Comparison of ENCODE assay signal across 31 mouse cellular contexts in the genomic region with DNA sequence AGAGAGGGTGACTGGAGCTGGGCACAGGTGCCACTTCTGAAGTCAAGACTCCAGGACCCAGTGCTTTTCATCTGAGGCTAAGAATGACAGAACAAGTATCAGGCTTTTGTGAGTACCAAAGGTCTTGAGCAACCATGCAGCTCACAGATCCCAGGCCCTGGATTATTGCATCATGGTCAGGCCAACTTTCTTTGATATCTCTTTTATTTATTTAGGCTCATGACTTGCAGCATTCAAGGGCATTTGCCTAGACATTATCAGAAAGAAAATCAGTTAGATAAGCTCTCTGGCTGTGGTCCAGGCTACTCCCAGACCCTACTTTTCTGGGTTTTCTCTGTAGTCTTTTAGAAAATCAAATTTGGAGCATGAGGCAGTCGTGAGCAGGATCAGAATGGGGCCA. TPM values are rescaled to one million over a fixed set of nuclear protein-coding genes. Genes with fewer than 3 reads are reported as not detected.
A peak's percentile ranks its signal among the peaks of the same experiment; 100 is the strongest.
DNase-seq lines count a peak whose midpoint lies in the region; ATAC-seq and TF ChIP-seq lines count a peak whose summit lies in the region.
"Had no signal": no experiment of that assay in that cellular context is flagged by ENCODE, and none has a peak within 500 bp of the region (broad histone marks: within the 10 kb centered on the region; RNA-seq: fewer than 3 reads in every experiment).

No protein-coding gene starts in this region.

- intact Hi-C loops in left cerebral cortex, adult 2 months (cut with DNase I) = no loop called here

- no peak overlapping the region for H3K9ac ChIP-seq in kidney, embryonic 16.5 days (replicated peaks; ENCODE audit: low read length)
- H3K9ac ChIP-seq in lung, embryonic 15.5 days = no peak overlapping the region
- H3K9ac ChIP-seq: embryonic facial prominence, embryonic 13.5 days; forebrain, embryonic 12.5 days; hindbrain, embryonic 14.5 days; neural tube, embryonic 13.5 days had no signal

- H3K4me3 ChIP-seq in kidney, adult 2 months (ENCODE audit: insufficient read depth, low read depth, low read length) = no peak overlapping the region
- H3K4me3 ChIP-seq in kidney, embryonic 16.5 days (ENCODE audit: low read length) = no peak overlapping the region
- H3K4me3 ChIP-seq in lung, embryonic 15.5 days = no peak overlapping the region
- no peak overlapping the region for H3K4me3 ChIP-seq in lung, adult 2 months (replicated peaks; ENCODE audit: extremely low read depth, low read depth, low read length)
- H3K4me3 ChIP-seq in left cerebral cortex, adult 2 months = no peak overlapping the region
- H3K4me3 ChIP-seq: embryonic facial prominence, embryonic 13.5 days; erythroblast, embryonic 14.5 days; forebrain, embryonic 12.5 days; myocyte; neural tube, embryonic 13.5 days had no signal

- no peak overlapping the region for H3K27ac ChIP-seq in kidney, adult 2 months (ENCODE audit: insufficient read depth, low read depth, low read length)
- H3K27ac ChIP-seq in kidney, embryonic 16.5 days (ENCODE audit: low read length) = no peak overlapping the region
- H3K27ac ChIP-seq in lung, embryonic 15.5 days = 0 out of 2 replicates have a peak overlapping the region, but pooled peaks have one; percentile 39
- no peak overlapping the region for H3K27ac ChIP-seq in left cerebral cortex, adult 2 months
- H3K27ac ChIP-seq: embryonic facial prominence, embryonic 13.5 days; forebrain, embryonic 12.5 days; hindbrain, embryonic 14.5 days; macrophage; neural tube, embryonic 13.5 days; stomach, postnatal 0 days had no signal

- WGBS in kidney, adult 2 months = 41% methylated on average over 1 of the region's 1 CpGs
- 45% methylated on average over 1 of the region's 1 CpGs for WGBS in kidney, embryonic 16.5 days
- WGBS in lung, embryonic 15.5 days = 32% methylated on average over 1 of the region's 1 CpGs
- WGBS in lung, adult 2 months = 43% methylated on average over 1 of the region's 1 CpGs

- no peaks in the 10 kb centered on the region for H3K27me3 ChIP-seq in kidney, adult 2 months (replicated peaks; ENCODE audit: control insufficient read depth, insufficient read depth, low read length)
- H3K27me3 ChIP-seq in kidney, embryonic 16.5 days (ENCODE audit: insufficient read depth, low read length) = no peaks in the 10 kb centered on the region
- no peaks in the 10 kb centered on the region for H3K27me3 ChIP-seq in lung, embryonic 15.5 days
- H3K27me3 ChIP-seq: CH12.LX; embryonic facial prominence, embryonic 13.5 days; forebrain, embryonic 12.5 days; neural tube, embryonic 13.5 days had no signal

- H3K4me2 ChIP-seq in kidney, embryonic 16.5 days (replicated peaks; ENCODE audit: low read depth, low read length) = no peak overlapping the region
- no peak overlapping the region for H3K4me2 ChIP-seq in lung, embryonic 15.5 days
- H3K4me2 ChIP-seq: embryonic facial prominence, embryonic 13.5 days; forebrain, embryonic 12.5 days; hindbrain, embryonic 14.5 days; neural tube, embryonic 13.5 days had no signal

- peaks cover 27% of the 10 kb centered on the region for H3K4me1 ChIP-seq in kidney, adult 2 months (ENCODE audit: control insufficient read depth, insufficient read depth, low read length)
- H3K4me1 ChIP-seq in kidney, embryonic 16.5 days (ENCODE audit: insufficient read depth, low read length) = peaks cover 18% of the 10 kb centered on the region; the same call in 1 of the 2 replicates
- H3K4me1 ChIP-seq in lung, embryonic 15.5 days = peaks cover 11% of the 10 kb centered on the region
- peaks cover 7% of the 10 kb centered on the region for H3K4me1 ChIP-seq in lung, adult 2 months (ENCODE audit: control insufficient read depth, insufficient read depth, low read length)
- H3K4me1 ChIP-seq: embryonic facial prominence, embryonic 13.5 days had no signal

- H3K9me3 ChIP-seq in kidney, embryonic 16.5 days (ENCODE audit: low read length) = no peaks in the 10 kb centered on the region
- H3K9me3 ChIP-seq in lung, embryonic 15.5 days = no peaks in the 10 kb centered on the region
- H3K9me3 ChIP-seq: embryonic facial prominence, embryonic 13.5 days; forebrain, embryonic 12.5 days; G1E; neural tube, embryonic 13.5 days had no signal

- peak; percentile 38 for DNase-seq in kidney, adult 2 months
- DNase-seq in lung, adult 2 months = no peak
- DNase-seq in 416B (ENCODE audit: low read depth) = peak; percentile 46
- DNase-seq in adrenal gland, adult 8-10 months = peak; percentile 65
- no peak for DNase-seq in embryo, embryonic 10.5 days (ENCODE audit: low spot score)
- DNase-seq in left cerebral cortex, adult 2 months (ENCODE audit: extremely low spot score in 1 of 2, low spot score in 2 of 2) = no peak
- DNase-seq: B cell, adult 2 months; cerebellum, adult 2 months; cerebellum, postnatal 25 days; embryo, embryonic 11 days; gastrocnemius, postnatal 25 days; heart, postnatal 4 days; kidney, adult 8-10 months; thymus, adult 2 months had no signal

- ATAC-seq in kidney, embryonic 16.5 days (ENCODE audit: low FRiP score, low TSS enrichment) = no peak
- no peak for ATAC-seq in lung, embryonic 15.5 days (ENCODE audit: borderline replicate concordance, extremely low read depth, low FRiP score, low TSS enrichment)
- ATAC-seq: inflammation-experienced regulatory T-cells, adult 6 months; midbrain, embryonic 16.5 days had no signal

- no peak for TF ChIP-seq CTCF in kidney, adult 2 months (conservative IDR thresholded peaks at IDR 0.05; ENCODE audit: insufficient read depth, insufficient read length, low read depth, low read length)
- no peak for TF ChIP-seq CTCF in lung, adult 2 months (IDR thresholded peaks at IDR 0.05; ENCODE audit: insufficient read depth, low read length)
- TF ChIP-seq CTCF in left cerebral cortex, adult 2 months (IDR thresholded peaks at IDR 0.05) = no peak

- no peak for TF ChIP-seq POLR2A in kidney, adult 2 months (IDR thresholded peaks at IDR 0.05; ENCODE audit: low read depth, low read length)
- TF ChIP-seq POLR2A in lung, adult 2 months (IDR thresholded peaks at IDR 0.05; ENCODE audit: borderline replicate concordance, extremely low read depth, low read depth, low read length) = no peak

- no peaks in the 10 kb centered on the region for H3K36me3 ChIP-seq in kidney, adult 2 months (ENCODE audit: control insufficient read depth, insufficient read depth, low read length)
- no peaks in the 10 kb centered on the region for H3K36me3 ChIP-seq in kidney, embryonic 16.5 days (ENCODE audit: insufficient read depth, low read length)
- no peaks in the 10 kb centered on the region for H3K36me3 ChIP-seq in lung, embryonic 15.5 days
- H3K36me3 ChIP-seq: embryonic facial prominence, embryonic 13.5 days; forebrain, embryonic 12.5 days; G1E; neural tube, embryonic 13.5 days had no signal

RNA-seq across cellular contexts. Expression of a gene that starts 4.7 kb away (rescaled TPM):
- 56.6 and 60.7 TPM in 2 replicates for polyA plus RNA-seq in kidney, adult 2 months (2012; rRNA removed)
- polyA plus RNA-seq in kidney, embryonic 16.5 days (2015; fragmentation: Nextera tagmentation; extraction: Ambion mirVana) = 20.1 and 20.6 TPM in 2 replicates
- 28.7 and 29.2 TPM in 2 replicates for polyA plus RNA-seq in lung, embryonic 15.5 days (2015; fragmentation: Nextera tagmentation; extraction: Ambion mirVana)
- polyA plus RNA-seq in lung, adult 2 months (2012; rRNA removed) = 59.0 and 70.8 TPM in 2 replicates
- total RNA-seq in adrenal gland, adult 8-10 months (2022) = 100 to 1,000 TPM in 3 of 4 experiments, 10 to 100 TPM in 1; 77.4 to 450 (median 220) TPM
- 10 to 100 TPM; 35.9 to 36.6 TPM for total RNA-seq in left cerebral cortex, adult 2 months (2021)

RNA-seq across cellular contexts. Expression of a gene that starts 48.8 kb away (rescaled TPM):
- 0.04 and 0.09 TPM in 2 replicates for polyA plus RNA-seq in kidney, adult 2 months (2012; rRNA removed)
- not detected in 2 replicates for polyA plus RNA-seq in kidney, embryonic 16.5 days (2015; fragmentation: Nextera tagmentation; extraction: Ambion mirVana)
- polyA plus RNA-seq in lung, embryonic 15.5 days (2015; fragmentation: Nextera tagmentation; extraction: Ambion mirVana) = 0.15 TPM in 1 of 2 replicates, not detected in the other
- polyA plus RNA-seq in lung, adult 2 months (2012; rRNA removed) = 0.09 and 0.32 TPM in 2 replicates
- total RNA-seq in adrenal gland, adult 8-10 months (2022) = under 1 TPM in 2 of 4 experiments, not detected in 2; 0.55 to 0.66 TPM
- total RNA-seq in left cerebral cortex, adult 2 months (2021) = not detected
- total RNA-seq: CH12.LX; left cerebral cortex, postnatal 25 days had no signal
- polyA plus RNA-seq: embryonic facial prominence, embryonic 13.5 days; erythroblast, embryonic 14.5 days; G1E; heart, embryonic 14.5 days; inflammation-experienced regulatory T-cells, adult 6 months; limb, embryonic 14.5 days; macrophage; myocyte had no signal

Comparison
In these comparisons a context has a peak if more than half of its experiments do, and no peak if none do; other contexts are left out.
1. DNase-seq: peak in kidney, adult 2 months (single experiment), 416B (single experiment) and adrenal gland, adult 8-10 months (single experiment); none in lung, adult 2 months (single experiment), embryo, embryonic 10.5 days (single experiment) and left cerebral cortex, adult 2 months (0 of 2).